Mouse (Mus musculus) embryo, embryonic 10 days (tissue): ENCODE measurements at regions not wholly inside any gene's neighbourhood (a gene's known extent, or its start where the extent isn't known, plus 50 kb on each side); places are given as distances from the start of the nearest gene placed in this dataset.

Experiments
- DNase-seq: peaks from one replicate; pipeline ENCODE4 v3.0.0-alpha.2; 2015; ENCODE audit warnings: low spot score

DNA sequence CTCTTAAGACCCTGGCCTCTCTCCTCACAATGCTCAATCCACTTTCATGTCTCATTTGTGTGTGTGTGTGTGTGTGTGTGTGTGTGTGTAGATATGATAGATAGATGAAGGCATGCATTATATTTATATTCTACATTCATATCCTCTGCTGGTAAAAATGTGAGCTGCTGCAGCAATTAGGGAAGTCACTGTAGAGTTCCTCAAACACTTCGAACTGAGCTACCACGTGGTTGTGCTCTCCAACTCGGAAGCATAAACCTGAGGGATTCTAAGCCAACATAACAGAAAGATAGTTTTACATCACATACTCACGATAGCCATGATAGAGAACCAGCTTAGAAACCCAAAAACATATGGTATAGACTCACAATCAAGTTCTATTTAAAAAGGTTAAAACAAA, 565.5 kb upstream of the B3galt2 start:
- DNase-seq = no peak

DNA sequence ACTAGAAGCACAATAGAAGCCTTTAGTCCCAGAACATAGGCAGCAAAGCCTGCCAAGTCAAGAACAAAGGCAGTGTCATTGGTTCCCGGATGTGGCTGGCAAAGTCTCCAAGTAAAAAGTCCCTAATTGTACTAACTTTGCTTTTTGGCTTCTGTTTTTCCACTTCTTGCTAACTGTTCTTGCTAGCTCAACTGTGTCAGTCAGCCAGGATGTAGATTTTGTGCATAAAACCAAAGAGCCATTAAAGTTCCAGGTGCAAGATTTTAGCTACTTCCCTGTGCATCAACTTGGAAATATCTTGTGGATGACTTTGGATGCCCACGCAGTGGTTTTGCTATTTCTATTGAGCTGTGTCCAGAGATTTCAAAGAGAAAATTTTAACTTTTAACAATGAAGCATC, 560.0 kb upstream of the B3galt2 start:
- DNase-seq = no peak

DNA sequence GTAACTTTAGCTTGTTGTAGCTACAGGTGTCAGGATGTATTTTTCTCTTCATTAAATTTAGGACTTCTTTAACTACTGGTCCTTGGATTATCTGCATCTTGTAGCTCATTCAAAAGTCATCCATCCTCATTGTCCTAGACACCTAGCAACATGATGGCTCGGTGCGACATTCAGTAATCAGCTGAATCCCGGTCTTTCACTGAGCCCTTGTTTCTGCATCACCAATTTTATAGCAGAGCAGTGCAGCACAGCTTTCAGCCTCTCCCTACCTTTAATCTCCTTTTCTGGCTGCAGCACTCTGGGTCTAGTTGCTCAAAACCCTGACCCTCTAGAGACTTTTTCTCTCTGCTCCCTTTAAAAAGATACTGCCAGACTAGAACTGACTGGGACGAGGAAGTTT, 543.6 kb upstream of the B3galt2 start:
- no peak for DNase-seq

DNA sequence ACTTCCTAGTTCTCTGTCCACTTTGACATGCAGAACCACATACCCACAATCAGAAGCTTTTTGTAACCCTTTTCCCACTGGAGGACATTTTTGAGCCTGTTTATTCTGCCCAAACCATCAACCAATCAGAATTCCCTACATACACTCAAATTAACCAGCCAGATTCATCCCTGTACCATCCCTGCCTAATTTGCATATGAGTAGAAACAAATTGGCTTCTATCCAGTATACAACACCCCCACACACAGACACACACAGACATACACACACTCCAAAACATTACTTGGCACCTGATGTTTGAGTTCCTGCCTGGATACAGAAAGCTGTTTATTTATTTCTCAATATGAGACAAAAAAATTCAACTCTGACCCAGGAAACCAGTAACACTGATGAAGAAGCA, 542.2 kb upstream of the B3galt2 start:
- no peak for DNase-seq

DNA sequence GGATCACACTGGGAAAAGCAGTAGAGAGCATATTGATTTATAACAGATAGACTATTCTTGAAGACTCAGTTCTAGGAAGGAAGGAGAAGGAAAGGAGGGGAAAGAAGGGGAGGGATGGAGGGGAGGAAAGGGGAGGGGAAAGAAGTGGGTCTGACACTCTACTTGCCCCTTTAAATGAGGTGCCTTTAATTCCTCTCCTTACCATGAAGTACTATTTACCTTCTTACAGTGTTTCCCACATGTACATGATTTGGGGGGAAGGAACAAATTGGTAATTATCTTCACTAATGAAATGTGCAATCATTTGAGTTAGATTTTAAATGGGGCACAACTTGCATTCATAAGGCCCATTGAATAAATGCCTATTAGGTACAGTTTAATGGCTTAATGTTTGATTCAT, 518.3 kb upstream of the B3galt2 start:
- DNase-seq = no peak

DNA sequence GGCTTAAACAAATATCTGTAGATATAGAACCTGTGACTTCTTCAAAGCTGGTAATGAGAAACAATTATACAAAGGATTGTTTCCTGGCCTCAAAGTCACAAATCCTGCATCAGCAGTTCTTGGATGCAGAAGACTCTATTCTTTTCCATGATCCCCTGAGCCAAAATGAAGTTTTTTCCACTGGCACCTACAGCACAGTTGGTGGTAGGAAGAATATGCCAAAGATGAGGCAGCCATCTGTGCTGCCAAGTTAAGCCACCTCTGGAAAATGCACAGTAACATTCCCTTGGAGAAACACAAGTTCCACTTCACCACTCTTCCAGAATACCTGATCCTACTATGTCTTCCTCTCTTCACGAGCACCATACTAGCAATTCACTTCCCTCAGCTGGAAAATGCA, 510.2 kb upstream of the B3galt2 start:
- no peak for DNase-seq

DNA sequence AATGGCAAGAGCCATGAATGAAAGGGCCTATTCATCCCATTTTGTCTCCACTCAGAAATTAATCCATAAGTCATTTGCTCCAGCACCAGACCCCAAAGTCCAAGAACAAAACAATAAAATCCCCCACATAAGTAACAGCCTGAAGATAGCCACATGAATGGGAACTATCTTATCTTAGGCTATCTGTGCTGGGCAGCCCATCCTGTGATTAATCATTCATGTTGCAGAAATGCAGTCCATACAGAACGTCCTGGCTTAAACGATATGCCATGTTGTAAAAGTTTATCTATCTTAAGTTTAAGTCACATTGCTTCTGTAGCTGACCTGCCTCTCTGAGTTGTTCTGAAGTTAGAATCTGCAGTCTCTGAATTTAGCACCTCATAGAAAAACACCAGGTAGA, 507.7 kb upstream of the B3galt2 start:
- DNase-seq = no peak

DNA sequence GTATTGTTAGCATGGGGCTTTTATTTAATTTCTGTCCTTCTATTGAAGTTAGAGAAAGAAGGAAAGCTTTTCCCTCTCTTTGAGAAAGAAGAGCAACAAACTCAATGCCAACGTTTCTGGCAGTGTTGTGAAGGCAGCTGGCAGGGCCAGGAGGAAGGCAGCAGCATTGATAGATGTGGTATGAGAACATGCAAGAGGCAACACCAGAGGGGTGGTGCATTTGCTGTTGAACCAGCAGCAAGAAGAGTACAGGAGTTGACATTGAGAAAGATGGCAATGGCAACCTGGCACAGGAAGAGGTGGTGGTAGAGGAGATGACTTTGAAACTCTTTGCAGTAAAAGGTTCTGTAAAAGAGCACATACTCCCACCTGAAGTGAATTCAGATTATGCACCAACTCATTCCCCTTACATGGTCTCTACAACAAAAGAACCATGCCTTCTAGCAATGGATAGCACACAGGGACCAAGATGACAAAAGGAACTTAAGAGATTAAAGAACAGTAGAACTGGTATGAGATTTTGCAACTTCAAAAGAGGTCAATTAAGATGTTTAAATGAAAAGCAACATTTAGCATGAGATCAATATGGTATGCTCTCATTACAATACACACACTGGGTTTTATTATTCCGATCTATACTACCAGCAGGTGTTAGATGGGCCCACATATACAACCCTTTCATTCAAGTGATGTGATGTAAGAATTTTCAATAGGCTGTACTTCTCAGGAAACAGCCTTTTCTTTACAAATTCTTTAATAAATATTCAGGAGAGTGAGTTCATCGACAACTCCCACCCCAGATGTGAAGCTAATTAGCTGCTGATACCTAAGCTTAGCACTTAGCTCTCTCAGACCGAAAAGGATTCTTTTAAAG, 495.1 kb upstream of the B3galt2 start:
- no peak for DNase-seq

DNA sequence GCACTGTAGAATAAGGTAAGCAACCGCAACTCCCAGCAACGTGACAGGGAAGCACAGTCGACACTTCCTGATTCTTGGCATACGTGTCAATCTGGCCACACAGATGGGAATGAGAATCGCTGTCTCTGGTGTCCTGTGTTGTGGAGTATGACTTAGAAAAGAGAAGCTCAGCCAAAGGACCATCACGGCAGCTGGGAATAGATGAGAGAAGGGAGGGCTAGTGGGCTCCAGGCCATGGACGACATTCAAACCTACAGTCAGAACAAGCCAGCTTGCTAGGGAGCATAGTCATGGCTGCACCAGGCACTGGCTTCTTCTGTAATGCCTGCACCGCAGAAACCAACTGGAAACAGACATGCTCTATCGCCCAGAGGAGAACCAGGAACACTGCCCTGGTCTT, 469.2 kb upstream of the B3galt2 start:
- DNase-seq = no peak

DNA sequence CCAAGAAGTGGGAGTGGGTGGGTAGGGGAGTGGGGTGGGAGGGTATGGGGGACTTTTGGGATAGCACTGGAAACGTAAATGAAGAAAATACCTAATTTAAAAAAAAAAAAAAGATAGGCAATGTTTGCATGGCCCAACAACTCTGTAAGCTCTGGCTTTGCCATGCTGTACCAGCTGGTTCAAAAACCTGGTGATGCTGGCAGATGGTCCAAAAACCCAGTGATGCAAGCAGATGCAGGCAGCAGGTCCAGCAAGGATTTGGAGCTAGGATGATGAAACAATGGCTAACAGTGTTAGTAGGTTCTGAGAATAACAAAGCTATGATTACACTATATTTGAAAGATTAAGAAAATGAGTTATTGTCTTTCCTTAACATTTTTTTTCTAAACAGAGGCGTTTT, 466.6 kb upstream of the B3galt2 start:
- DNase-seq = no peak

DNA sequence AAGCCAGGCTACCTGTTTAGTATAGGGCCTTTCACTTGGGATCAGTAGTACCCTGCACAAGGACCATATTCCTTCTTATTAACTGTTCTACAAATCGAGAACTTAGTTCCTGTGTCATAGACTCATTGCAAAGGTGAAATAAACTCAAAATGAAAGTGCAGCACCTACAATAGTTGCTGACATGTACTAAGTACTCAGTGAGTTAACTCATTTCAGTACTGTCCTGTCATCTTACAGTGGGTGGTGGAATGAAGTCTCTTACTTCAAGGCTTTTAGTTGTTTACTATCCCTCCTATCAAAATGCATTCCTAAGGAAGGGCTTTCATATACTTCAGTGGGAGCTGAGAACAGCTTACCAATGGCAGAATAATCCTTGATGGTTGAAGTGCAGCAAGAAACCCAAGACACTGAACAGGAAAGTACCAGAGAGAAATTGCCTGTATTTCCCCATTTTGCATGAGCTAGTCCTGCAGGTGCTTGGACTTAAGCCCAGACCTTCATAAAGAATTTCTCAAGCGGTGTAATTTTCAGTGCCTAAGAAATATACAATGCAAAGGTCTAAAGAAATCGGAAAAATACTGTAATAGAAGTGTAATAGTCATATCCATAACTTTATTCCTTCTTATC, 448.2 kb upstream of the B3galt2 start:
- DNase-seq = no peak

DNA sequence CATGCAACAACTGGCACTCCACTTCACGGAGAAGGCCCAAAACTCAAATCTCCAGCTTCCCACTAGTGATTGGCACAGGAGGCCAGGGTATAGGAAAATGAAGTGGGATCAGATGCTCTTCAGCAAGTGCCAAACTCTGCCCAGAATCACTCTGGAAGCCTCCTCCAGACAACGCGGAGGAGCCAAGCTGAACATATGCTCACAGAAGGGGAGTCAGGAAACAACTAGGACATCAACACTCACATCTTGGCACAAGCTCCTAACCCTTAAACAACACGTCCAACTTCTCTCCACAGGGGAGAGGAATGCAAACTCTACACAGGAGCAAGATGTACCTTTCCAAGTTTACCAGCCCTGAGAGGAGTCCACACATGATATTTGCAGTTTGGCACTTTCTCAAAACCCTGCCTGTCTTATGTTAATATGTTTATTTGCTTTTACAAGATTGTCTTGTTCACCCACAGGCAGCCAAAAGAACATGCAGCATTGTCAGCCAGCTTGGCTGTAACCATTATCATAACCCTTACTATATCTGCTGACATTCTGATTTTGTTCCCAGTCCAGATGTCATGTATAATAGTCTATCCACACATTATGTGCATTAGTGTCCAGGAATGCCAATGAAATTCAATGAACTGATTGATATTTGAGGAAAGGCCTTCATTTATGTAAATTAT, 440.1 kb upstream of the B3galt2 start:
- DNase-seq = no peak

DNA sequence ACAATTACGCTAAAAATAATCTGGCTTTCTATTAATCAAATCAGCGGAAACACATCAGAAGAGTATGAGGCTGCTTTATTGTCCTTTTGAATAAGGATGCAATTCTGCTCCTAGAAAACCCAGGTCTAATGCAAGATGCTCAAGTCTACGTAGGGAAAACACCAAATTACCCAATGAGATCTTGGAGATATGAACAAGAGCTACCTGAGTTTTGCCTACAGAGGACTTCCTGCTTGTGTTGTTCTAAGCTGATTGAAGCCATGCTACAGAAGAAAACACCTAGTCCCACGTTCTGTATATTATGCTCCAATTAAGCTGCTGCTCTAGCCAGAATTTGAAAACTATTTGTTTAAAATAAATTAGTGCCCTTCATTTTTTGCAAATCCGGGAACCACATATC, 439.5 kb upstream of the B3galt2 start:
- DNase-seq = no peak

DNA sequence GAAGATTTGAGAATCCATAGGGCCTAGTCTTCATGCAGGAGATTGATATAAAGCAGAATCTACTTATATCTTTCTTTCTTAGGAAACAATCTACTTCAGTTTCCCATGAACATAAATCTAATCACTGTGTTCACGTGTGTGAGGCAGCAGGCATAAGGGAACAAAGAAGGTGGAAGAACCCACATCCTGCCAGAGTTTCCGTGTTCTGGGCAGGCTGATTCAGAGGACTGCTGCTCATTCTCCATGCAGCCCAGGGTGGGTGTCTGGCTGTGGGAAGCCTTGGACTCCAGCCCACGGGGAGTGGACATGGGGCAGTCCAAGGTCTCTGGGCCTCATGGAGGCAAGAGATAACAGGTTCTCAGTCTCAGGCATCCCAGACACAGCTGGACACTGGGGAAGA, 438.3 kb upstream of the B3galt2 start:
- no peak for DNase-seq

DNA sequence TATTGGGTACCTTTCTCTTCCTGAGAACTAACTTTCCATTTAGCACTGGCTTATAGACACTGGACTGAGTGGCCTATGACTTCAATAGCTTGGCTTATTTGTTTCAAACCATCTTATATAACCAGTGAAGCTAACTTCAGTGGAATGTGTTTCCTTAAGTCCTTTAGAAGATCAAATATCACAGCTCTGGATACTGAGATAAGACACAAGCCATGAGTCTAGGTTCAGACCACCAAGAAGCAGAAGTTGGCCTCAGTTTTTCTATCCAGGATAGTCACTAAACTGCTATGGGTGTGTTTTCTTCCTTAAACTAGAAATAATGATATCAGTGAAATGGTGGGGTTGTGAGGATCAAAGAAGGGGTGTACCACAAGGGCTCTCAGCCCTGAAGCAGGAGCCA, 436.4 kb upstream of the B3galt2 start:
- no peak for DNase-seq

DNA sequence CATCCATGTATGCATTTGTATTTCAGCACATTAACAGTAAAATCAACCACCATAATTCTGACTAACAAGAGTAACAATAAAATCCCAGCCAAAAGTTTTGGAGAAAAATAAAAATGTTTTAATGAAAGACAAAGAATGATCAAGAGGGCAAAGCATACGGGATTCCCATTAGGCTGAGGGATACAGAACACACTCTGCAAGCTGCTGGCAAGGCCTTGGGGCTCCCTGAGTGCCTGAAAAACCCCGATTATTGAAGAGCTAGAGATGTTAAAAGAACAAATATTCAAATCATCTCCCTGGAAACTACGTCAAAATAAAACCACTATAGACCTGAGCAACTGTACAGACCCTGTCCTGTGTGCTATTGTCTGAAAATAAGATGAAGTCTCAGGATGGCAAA, 433.5 kb upstream of the B3galt2 start:
- no peak for DNase-seq

DNA sequence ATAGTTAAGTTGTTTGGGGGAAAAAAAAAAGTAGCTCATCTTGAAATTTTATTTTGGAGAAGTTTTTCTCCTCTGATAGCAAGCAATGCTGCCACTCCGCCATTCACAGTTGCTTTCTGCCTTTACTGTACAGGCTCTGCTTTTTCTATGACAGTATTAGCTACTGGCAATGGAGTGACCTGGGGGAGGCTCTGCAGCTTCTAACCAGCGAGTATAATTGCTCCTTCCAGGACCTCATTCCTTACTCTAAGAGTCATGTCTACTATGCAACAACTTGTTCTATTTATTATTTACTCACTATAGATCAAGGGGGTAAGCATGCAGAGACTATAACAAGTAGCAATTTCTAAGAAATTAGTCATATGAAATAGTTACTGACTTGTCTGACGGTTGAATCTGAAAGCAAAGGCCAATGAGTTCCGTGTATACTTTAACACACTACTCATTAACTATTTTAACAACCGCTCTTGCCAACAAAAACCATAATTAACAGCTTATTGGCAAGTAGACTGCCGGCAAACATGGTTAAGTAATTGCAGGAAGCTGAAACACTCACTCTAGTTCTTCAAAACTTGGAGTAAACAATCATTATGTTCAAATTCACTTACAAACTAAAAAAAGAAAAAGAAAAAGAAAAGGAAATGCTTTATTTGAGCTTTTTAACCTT, 432.9 kb upstream of the B3galt2 start:
- no peak for DNase-seq

DNA sequence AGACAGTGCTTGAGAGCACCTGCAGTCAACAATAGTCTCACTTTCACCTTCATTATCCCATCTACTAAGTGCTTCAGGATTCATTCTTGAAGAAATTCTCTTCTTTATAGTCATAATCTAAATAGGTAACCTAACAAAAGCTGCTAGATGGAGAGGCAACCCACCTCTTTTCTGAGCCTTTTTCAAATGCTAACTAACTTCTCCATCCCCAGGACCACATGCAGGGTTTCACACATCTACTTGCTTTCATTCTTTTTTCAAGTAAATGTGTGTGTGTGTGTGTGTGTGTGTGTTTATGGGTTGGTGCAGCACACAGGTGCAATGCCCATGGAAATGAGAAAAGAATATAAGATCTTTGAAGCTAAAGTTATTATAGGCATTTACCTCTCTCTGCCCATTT, 423.1 kb upstream of the B3galt2 start:
- no peak for DNase-seq

DNA sequence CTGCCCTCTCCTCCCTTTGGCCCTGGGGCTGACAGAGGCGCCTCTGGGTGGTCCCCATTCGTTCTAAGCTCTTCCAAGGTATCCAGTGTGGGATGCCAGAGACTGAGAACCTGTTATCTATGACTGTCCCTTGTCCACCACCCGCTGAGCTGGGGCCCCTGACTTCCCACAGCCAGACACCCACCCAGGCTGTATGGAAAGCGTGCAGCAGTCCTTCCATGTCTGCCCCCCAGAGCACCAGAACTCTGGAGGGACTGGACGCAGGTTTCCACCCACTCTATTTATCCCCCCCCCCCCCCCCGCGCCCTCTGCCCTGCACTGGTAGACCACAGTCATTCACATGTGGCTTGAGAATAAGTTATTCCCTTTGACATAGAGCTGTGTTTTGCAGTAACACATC, 408.5 kb upstream of the B3galt2 start:
- no peak for DNase-seq

DNA sequence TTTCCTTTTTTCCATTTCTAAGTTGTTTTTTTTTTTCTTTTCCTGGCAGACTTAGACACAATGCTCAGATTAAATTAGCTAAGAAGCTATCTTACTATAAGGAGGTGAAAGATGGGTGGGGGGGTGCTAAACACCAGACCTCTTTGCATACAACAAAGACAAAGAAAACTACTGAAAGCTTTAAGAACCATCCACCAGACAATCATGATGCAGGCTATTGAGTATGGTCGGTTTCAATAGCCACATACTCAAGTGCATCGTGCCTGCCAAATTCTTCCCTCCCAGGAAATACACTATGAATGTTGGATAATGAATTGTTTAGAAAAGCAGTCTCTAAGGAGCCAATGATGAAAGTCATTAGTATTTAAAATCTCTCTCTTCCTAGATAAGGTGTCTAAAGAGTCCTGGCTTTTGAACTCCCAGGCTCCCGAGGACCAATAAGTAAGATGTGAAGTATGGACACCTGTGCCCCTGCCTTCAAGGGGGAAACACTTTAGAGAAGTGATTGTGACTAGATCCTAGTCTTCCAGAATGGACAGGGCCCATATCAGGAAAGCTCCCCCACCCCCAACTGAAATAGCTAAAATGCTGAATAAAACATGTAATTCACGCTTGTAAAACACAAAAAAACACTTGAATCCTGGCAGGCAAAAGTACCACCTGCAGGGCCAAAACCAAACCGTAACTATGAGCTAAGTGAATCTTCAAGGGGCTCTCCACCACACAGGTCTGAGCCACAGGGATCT, 381.8 kb upstream of the B3galt2 start:
- no peak for DNase-seq

DNA sequence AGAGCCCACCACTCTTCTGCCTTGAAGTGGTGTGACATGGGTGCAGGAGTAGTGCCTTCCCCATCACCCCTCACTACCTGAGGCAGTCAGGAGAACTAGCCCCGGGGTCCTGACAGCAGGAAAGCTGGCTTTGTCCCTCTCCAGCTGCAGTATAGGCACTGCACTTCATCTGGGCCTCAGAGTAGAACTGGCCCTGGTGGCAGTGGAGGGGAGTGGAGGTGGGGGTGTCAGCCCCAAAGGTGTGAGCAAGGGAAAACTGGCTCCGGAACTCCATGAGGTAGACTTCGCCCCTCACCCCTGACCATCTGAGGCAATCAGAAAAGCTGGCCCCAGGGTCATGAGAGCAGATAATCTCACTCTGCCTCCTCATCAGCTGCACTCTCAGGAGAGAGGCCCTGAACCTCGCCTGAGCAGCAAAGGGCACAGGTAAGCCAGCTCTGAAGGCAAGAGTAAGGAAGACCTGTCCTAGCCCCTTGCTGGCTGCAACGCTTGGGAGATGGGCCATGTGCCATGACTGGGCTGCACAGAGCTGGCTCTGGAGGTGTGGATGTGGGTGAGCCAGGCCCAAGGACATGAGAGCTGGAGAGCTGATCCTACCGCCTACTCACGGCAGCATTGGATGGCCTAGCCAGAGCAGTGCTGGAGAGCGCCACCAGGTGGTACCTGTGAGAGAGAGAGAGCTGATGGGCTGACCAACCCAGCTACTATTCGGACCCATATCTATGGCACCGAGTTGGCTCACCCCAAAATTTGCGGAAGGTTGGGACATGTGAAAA, 377.0 kb upstream of the B3galt2 start:
- DNase-seq = no peak
